Mouse (Mus musculus): ENCODE data around the gene 2310046K23Rik. TPM values are rescaled to one million over a fixed set of nuclear protein-coding genes. Genes with fewer than 3 reads are reported as not detected.

2310046K23Rik gene
- not detected in 2 replicates for polyA plus RNA-seq (2014; fragmentation: Nextera tagmentation; extraction: Ambion mirVana)

DNA sequence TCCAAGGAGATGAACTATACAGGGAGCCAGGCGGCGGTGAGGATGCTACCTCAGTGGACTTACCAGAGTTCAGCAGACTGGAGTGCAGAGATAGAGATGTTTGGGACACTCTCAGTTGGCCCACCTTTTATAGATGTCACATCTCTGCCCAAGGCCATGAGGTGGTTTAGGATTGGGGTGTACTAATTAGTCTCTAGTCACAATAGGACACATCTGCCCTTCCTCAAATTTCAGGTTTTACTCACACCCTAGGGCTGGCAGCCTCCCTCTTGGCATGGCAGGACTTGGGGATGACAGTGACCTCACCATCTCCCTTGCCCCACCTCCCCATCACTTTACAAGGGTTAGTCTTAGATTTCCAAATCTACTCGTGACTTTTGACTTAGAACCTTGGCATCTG, at the start of gene 2310046K23Rik:
2310046K23Rik (minus strand) TSS at position 101 of the 400 bp plus-strand sequence.
- ATAC-seq (ENCODE audit: low FRiP score, low TSS enrichment), result no peak
- 90% methylated on average over 3 of the region's 3 CpGs for WGBS
- H3K9me3 ChIP-seq (ENCODE audit: control insufficient read depth, low read length), result no peaks in the 10 kb centered on the region

DNA sequence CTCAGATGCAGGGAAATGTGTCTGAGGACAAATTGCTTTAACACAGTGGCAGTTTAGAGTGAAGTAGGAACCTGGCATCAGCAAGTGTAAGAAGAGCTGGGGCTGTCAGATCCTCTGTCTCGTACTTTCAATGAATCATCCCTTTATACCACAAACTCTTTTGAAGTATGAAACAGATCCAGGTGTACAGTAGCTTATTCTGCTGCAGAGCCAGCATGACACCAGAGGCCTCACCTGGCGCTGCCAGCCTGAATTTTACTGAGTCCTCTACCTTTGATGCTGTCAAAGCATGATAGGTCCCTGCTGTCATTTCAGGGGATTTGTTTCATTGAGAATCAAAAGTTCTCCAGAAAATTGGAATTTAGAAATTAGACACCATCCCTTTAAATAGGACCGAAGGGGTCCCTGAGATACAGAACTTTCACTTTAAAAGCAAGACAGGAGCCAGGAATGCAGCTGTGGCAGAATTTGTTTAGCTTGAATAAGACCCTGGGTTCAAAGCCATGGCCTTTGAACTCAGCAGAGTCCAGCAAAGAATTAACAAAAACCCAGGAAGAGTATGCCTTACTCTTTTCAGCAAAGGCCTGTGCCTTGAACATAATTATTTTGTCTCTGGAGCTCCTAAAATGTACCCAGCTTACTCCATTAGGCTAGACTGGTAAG, 49.0 kb upstream of the 2310046K23Rik start:
- Histone ChIP-seq H3K9me3 (ENCODE audit: control insufficient read depth, low read length) (no peaks in the 10 kb centered on the region), H3K4me3 (ENCODE audit: low read length) (no peak overlapping the region), H3K27me3 (ENCODE audit: control insufficient read depth, insufficient read depth, low read length) (no peaks in the 10 kb centered on the region), H3K36me3 (ENCODE audit: control insufficient read depth, insufficient read depth, low read length) (no peaks in the 10 kb centered on the region), H3K4me1 (ENCODE audit: control insufficient read depth, insufficient read depth, low read length) (no peaks in the 10 kb centered on the region), H3K9ac (ENCODE audit: low read depth, low read length) (no peak overlapping the region), H3K27ac (ENCODE audit: low read depth, low read length) (no peak overlapping the region), H3K4me2 (replicated peaks; ENCODE audit: low read depth, low read length) (no peak overlapping the region)
- no peak for ATAC-seq (ENCODE audit: low FRiP score, low TSS enrichment)
- WGBS, result 65% methylated on average over 3 of the region's 3 CpGs

More for the DNA sequence above, at the start of gene 2310046K23Rik:
- Histone ChIP-seq H3K9ac (ENCODE audit: low read depth, low read length) (no peak within 1 kb of the TSS), H3K4me2 (replicated peaks; ENCODE audit: low read depth, low read length) (no peak within 1 kb of the TSS), H3K27me3 (ENCODE audit: control insufficient read depth, insufficient read depth, low read length) (no peaks in the 10 kb centered on the region), H3K4me1 (ENCODE audit: control insufficient read depth, insufficient read depth, low read length) (no peaks in the 10 kb centered on the region), H3K27ac (ENCODE audit: low read depth, low read length) (no peak within 1 kb of the TSS), H3K4me3 (ENCODE audit: low read length) (no peak within 1 kb of the TSS), H3K36me3 (ENCODE audit: control insufficient read depth, insufficient read depth, low read length) (no peaks in the 10 kb centered on the region)

DNA sequence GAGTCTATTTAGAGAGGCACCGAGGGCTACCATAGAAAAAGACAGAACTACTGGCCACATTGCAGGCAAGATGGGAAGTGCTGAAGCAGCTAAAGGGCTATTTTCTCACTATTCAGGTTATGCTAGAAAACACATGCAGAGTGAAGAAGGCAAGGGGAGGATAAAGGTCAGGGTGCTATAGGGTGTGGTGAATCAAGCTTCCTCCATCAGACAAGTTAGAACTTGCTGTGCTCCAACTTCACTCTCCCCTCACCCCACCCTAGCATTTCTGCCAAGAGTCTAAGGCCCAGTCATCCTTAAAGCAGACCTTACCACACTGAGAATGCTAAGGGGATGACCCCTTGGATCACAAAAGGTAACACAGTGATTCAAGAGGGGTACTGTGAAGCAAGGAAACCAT, 45.2 kb upstream of the 2310046K23Rik start:
- Histone ChIP-seq H3K4me3 (ENCODE audit: low read length) (no peak overlapping the region), H3K27me3 (ENCODE audit: control insufficient read depth, insufficient read depth, low read length) (no peaks in the 10 kb centered on the region), H3K4me1 (ENCODE audit: control insufficient read depth, insufficient read depth, low read length) (no peaks in the 10 kb centered on the region), H3K36me3 (ENCODE audit: control insufficient read depth, insufficient read depth, low read length) (no peaks in the 10 kb centered on the region), H3K9me3 (ENCODE audit: control insufficient read depth, low read length) (no peaks in the 10 kb centered on the region), H3K27ac (ENCODE audit: low read depth, low read length) (no peak overlapping the region), H3K4me2 (replicated peaks; ENCODE audit: low read depth, low read length) (no peak overlapping the region), H3K9ac (ENCODE audit: low read depth, low read length) (no peak overlapping the region)
- ATAC-seq (ENCODE audit: low FRiP score, low TSS enrichment), result no peak
- WGBS, result 83% methylated on average over 1 of the region's 1 CpGs

DNA sequence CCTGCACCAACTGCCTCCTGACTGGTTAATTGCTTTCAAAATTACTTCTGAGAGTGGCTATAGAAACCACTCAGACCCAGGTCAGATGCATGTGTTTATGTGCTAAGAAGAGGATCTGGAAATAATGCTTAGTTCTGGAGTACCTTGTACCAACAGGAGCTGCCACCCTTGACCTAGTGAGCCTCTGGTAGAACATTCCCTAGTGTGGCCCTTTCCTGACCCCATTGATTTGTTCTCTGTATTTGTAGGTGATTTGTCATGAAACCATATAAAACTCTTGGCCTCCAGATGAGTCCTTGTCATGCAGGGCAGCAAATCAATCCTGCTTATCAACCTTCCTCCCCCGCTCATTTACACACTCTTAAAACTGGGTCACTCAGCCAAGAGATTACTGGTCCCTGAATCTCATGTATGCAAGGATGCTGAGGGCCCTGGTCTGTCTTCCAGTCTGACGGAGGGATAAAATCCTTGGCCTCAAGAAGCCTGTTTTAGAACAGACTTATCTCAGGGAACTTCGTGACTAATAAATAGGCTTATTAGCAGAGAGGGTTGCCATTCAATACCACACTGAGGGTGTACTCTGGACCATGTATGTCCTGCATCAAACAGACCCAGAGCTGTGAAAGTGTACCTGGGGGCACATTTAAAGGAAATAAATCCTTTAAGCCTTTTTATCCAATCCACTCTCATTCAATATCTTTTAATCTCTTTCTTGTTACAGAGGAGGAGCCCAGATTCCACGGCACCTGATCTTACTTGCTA, 44.5 kb upstream of the 2310046K23Rik start:
- Histone ChIP-seq H3K4me3 (ENCODE audit: low read length) (no peak overlapping the region), H3K36me3 (ENCODE audit: control insufficient read depth, insufficient read depth, low read length) (no peaks in the 10 kb centered on the region), H3K27me3 (ENCODE audit: control insufficient read depth, insufficient read depth, low read length) (no peaks in the 10 kb centered on the region), H3K9me3 (ENCODE audit: control insufficient read depth, low read length) (no peaks in the 10 kb centered on the region), H3K27ac (ENCODE audit: low read depth, low read length) (no peak overlapping the region), H3K4me2 (replicated peaks; ENCODE audit: low read depth, low read length) (no peak overlapping the region), H3K4me1 (ENCODE audit: control insufficient read depth, insufficient read depth, low read length) (no peaks in the 10 kb centered on the region), H3K9ac (ENCODE audit: low read depth, low read length) (no peak overlapping the region)
- ATAC-seq (ENCODE audit: low FRiP score, low TSS enrichment), result no peak
- WGBS, result 67% methylated on average over 4 of the region's 4 CpGs

DNA sequence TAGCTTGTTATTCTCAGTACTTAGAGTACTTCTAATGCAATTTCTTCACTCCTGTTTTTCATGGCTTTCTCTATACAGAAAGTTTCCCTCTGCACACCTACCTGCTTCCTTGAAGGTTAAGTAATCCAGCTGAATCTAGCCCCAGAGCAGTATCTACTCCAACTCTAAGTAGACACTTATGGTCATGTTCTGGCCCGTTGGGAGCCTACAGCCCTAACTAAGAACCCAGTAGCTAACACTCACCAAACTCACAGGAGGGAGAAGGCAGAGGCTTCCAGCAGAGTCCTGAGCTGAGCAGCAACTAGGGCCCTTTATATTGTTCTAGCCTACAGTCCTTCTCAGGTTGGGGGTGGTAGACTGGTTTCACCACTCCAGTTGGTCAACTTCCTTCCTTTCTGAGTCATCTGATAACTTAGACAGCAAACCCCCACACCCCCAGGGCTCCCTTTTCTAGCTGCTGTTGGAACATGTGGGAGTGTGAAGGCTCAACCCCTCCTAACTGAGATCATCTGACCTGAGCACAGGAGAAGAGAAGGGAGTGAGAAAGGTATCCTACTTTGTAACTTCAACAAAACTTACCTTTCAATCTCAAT, 39.2 kb upstream of the 2310046K23Rik start, which contains the start of gene Ivl:
Ivl (minus strand) TSS at position 287 of the 593 bp plus-strand sequence.
- Histone ChIP-seq H3K4me2 (replicated peaks; ENCODE audit: low read depth, low read length) (no peak within 1 kb of the TSS), H3K27me3 (ENCODE audit: control insufficient read depth, insufficient read depth, low read length) (no peaks in the 10 kb centered on the region), H3K9me3 (ENCODE audit: control insufficient read depth, low read length) (no peaks in the 10 kb centered on the region), H3K4me1 (ENCODE audit: control insufficient read depth, insufficient read depth, low read length) (peaks cover 17% of the 10 kb centered on the region), H3K36me3 (ENCODE audit: control insufficient read depth, insufficient read depth, low read length) (no peaks in the 10 kb centered on the region), H3K9ac (ENCODE audit: low read depth, low read length) (no peak within 1 kb of the TSS), H3K4me3 (ENCODE audit: low read length) (no peak within 1 kb of the TSS), H3K27ac (ENCODE audit: low read depth, low read length) (no peak within 1 kb of the TSS)
- ATAC-seq (ENCODE audit: low FRiP score, low TSS enrichment), result 0 out of 2 replicates have a peak, but pooled peaks have one; percentile 29
- whole genome bisulfite sequencing, result 71% methylated on average over 1 of the region's 1 CpGs

DNA sequence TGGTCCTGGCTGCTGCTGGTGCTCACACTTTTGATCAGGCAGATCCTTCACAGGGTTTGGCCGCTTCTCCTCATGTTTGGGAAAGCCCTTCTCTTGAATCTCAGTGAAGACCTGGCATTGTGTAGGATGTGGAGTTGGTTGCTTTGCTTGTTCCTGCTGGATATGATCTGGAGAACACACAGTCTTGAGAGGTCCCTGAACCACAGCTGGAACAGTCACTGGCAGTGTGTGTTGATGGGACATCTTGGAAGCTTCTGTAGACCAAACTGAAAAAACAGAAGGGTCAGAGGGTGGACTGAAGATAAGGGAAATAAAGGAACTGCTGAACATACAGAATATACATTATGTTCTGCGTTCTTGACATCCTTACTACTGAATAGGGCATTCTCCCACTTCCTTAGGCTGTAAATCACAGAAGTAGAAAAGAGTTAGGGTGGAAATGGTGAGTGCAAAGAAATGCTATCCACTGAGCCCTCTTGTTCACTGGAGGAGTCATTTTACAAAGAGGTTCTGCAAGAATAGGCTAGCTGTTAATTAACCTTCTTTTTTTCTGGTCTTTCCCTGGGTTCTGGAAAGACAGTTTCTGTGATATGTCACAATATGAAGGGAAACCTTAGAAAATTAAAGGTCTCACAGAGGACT, 38.3 kb upstream of the 2310046K23Rik start:
- Histone ChIP-seq H3K27ac (ENCODE audit: low read depth, low read length) (no peak overlapping the region), H3K36me3 (ENCODE audit: control insufficient read depth, insufficient read depth, low read length) (no peaks in the 10 kb centered on the region), H3K4me2 (replicated peaks; ENCODE audit: low read depth, low read length) (no peak overlapping the region), H3K27me3 (ENCODE audit: control insufficient read depth, insufficient read depth, low read length) (no peaks in the 10 kb centered on the region), H3K4me1 (ENCODE audit: control insufficient read depth, insufficient read depth, low read length) (peaks cover 17% of the 10 kb centered on the region), H3K9ac (ENCODE audit: low read depth, low read length) (no peak overlapping the region), H3K4me3 (ENCODE audit: low read length) (no peak overlapping the region), H3K9me3 (ENCODE audit: control insufficient read depth, low read length) (no peaks in the 10 kb centered on the region)
- WGBS, result 28% methylated on average over 2 of the region's 2 CpGs
- ATAC-seq (ENCODE audit: low FRiP score, low TSS enrichment), result peak; percentile 82; the same call in 1 of the 2 replicates

DNA sequence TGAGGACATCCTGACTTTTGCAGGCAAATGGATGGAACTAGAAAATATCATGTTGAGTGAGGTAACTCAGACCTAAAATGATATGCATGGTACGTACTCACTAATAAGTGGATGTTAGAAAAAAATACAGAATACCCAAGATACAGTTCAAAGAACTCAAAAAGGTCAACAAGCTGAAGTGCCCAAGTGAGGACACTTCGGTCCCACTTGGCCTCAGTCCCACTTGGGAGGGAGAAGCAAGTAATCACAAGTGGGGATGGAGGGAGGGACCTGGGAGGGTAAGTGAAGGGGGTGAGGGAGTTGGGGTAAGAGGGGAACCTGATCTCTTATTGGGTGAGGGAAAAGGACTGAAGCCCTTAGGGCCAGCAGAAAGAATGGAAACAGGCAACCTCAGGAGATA, 34.4 kb upstream of the 2310046K23Rik start:
- H3K27me3 ChIP-seq (ENCODE audit: control insufficient read depth, insufficient read depth, low read length), result no peaks in the 10 kb centered on the region
- H3K9ac ChIP-seq (ENCODE audit: low read depth, low read length), result no peak overlapping the region
- no peak overlapping the region for H3K4me2 ChIP-seq (replicated peaks; ENCODE audit: low read depth, low read length)
- H3K36me3 ChIP-seq (ENCODE audit: control insufficient read depth, insufficient read depth, low read length), result no peaks in the 10 kb centered on the region
- H3K27ac ChIP-seq (ENCODE audit: low read depth, low read length), result no peak overlapping the region
- WGBS, result 89% methylated on average over 2 of the region's 2 CpGs
- ATAC-seq (ENCODE audit: low FRiP score, low TSS enrichment), result no peak
- H3K4me1 ChIP-seq (ENCODE audit: control insufficient read depth, insufficient read depth, low read length), result peaks cover 17% of the 10 kb centered on the region
- no peaks in the 10 kb centered on the region for H3K9me3 ChIP-seq (ENCODE audit: control insufficient read depth, low read length)
- H3K4me3 ChIP-seq (ENCODE audit: low read length), result no peak overlapping the region

DNA sequence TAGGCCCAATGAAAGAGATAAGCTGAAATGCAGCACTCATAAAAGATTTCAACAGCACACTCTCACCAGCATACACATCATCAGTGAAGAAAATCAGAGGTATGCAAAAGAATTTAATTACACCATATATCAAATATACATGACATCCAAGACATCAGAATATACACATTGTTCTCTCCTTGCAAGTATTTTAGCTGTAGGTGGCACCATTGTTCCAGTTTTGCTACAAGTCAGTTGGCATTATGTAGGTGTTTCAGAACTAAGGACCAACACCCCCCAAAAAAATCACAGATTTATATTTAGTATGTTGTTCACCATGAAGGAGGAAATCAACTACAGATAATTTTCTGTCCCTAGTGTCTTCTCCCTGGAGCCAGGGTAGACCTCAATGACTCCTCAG, 31.1 kb upstream of the 2310046K23Rik start:
- Histone ChIP-seq H3K36me3 (ENCODE audit: control insufficient read depth, insufficient read depth, low read length) (no peaks in the 10 kb centered on the region), H3K4me2 (replicated peaks; ENCODE audit: low read depth, low read length) (no peak overlapping the region), H3K27ac (ENCODE audit: low read depth, low read length) (no peak overlapping the region), H3K4me1 (ENCODE audit: control insufficient read depth, insufficient read depth, low read length) (no peaks in the 10 kb centered on the region), H3K4me3 (ENCODE audit: low read length) (no peak overlapping the region), H3K27me3 (ENCODE audit: control insufficient read depth, insufficient read depth, low read length) (no peaks in the 10 kb centered on the region), H3K9ac (ENCODE audit: low read depth, low read length) (no peak overlapping the region), H3K9me3 (ENCODE audit: control insufficient read depth, low read length) (no peaks in the 10 kb centered on the region)
- ATAC-seq (ENCODE audit: low FRiP score, low TSS enrichment), result no peak

All from kidney, embryonic 14.5 days (tissue).